Mouse (Mus musculus) embryo, embryonic 9.5 days (tissue): ENCODE results near the gene Ltv1.
A peak's percentile ranks its signal among the peaks of the same experiment; 100 is the strongest.
"Not testable (repeated sequence)": the region's sequence is repeated elsewhere in the genome, so short reads cannot be mapped to it uniquely, and the experiment has no call there.

Source experiments
- DNase-seq: peaks from one replicate; pipeline ENCODE4 v3.0.0-alpha.2; 2017; ENCODE audit errors: extremely low spot score

Ltv1 gene

DNA sequence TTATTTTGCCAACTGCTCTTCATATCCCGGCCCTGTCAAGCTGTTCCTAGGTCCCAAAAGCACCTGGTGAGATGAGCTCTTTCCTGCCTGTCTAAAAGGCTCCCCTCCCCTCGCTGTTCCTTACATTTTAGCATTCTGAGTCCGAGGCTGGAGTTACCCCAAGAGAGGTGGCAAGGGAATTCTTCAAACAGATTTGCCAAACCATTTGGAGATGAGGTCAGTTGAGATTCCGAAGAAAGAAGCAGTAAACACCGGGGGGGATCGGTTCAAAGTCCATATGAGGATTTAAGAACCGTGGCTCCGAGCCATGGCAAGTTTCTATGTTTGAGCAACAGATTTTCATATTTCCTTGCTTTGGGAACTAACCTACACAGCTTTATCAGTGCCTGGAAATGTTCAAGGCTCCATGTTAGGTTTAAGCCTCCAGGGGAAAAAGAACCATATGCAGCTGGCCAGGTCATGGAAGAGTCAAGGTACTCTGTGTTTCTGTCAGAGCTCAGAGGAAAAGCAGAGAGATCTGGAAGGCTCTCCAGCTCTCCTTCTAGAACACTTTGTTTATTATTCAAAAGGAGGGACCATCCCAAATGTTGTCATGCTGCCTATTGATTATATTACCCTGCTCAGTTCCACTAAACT, 4.0 kb upstream of the Ltv1 start:
- DNase-seq: no peak

DNA sequence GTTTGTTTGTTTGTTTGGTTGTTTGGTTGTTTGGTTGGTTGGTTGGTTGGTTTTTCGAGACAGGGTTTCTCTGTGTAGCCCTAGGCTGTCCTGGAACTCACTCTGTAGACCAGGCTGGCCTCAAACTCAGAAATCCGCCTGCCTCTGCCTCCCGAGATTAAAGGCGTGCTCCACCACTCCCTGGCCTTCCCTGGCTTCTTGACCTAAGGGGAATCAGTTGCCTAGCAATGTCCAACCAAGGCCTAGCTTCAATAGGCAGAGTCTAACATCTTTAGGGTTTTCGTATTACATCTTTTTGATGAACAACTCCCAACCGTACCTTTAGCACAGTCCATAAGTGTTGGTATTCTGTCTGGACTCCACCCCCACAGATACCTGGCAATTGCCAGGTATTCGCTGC, 528 bp upstream of the Ltv1 start:
- not testable (repeated sequence) for DNase-seq

DNA sequence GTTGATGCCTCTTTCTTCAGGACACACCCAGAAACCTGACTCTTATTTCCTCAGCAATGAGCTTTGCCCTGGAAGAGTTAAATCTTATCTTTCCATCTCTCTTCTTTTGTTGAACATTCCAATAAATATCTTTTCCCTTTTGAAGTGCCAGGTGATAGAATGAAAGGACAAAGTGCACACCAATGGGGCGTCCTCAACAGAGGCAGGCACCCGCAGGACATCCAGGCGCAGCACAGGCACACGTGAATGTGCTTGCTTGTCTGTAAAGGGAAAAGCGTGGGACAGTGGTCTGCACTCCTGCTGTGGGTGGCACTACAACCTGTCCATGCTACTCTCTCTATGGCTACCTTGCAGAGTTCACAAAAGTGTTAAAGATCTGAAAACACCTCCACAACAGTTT, 3.1 kb downstream of the Ltv1 start:
- no peak for DNase-seq

- DNase-seq: no peak
Measured at GRCm38 (mm10) chr10:13186754-13187153, 6.2 kb downstream of the Ltv1 start.

DNA sequence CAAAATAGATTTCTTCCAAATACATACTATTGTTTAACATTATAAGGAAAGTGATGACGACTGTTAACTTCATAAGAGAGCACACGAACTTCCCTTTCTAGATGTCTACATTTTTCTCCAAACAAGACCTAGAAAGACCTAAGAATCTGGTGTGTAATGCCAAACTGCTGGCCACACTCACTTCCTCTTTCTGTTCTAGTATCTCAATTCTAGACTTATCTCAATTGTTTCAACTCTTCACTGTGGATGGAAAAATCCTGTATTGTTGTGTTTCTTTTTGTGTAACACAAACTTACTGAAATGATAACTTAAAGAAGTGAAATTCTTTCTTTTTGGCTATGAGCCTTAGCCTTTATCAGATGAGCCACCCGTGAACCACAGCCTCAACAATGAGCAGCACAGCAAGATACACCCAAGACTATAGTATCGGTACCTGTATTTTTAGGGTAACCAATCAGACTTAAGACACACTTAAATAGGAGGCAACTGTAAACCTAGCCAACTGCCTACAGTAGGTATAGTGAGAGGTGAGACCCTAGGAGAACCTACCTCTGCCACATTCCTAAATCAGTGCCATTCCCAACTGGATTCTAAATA, 8.7 kb downstream of the Ltv1 start:
- DNase-seq: no peak

GRCm38 (mm10) chr10:13180211-13180610, 12.8 kb downstream of the Ltv1 start:
- no peak for DNase-seq

DNA sequence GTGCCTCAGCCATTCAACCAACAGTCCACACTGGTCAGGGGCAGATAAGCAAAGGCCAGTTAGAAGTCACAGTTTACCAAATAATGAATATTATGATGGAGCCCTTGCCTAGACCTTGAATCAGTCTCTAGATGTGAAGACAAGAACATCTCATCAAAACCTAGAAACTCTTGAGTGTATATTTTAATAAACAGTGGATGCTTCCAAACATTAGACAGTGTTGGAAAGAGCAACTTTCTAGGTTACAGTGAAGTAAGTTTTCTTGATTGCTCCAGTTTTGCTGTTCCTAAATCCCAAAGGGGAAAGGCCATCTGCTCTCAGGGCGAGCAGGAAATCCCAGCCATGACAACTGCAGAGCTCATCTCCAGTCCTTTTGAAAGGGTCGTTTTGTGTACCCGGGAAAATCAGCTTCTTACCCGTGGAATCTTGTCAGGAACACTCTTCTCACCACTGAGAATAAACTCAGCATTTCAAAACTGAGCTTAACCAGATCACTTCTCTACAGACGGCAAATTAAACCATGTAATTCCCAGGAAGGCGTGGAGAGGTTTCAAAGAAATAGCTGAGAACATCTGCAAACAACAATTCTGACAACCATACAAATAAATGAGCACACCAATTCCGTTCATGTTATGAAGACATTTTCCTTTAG, 14.9 kb downstream of the Ltv1 start, which contains the start of gene Zc2hc1b:
TSS of gene Zc2hc1b (minus strand) at position 51 of the 652 bp plus-strand sequence.
- no peak for DNase-seq

DNA sequence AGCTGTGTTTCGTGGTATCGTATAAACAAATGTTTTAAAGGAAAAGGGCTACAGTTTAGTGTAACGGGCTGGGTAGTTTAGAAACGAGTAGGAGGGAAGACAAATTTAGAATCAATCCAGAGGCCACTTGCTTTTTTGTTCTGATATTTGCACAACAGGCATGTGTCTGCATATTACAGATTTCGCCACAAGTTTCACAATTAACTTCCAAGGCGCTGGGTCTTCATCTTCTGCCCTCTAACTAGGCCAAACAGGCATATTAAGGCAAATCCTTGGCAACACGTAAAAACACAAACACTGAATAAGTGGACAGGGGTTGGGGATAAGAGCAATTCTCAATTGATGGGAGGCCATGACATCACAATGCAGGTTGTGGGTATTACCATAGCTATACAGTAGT, 17.1 kb downstream of the Ltv1 start:
- no peak for DNase-seq

- no peak for DNase-seq
Measured at GRCm38 (mm10) chr10:13172798-13173221, 20.2 kb downstream of the Ltv1 start.

DNA sequence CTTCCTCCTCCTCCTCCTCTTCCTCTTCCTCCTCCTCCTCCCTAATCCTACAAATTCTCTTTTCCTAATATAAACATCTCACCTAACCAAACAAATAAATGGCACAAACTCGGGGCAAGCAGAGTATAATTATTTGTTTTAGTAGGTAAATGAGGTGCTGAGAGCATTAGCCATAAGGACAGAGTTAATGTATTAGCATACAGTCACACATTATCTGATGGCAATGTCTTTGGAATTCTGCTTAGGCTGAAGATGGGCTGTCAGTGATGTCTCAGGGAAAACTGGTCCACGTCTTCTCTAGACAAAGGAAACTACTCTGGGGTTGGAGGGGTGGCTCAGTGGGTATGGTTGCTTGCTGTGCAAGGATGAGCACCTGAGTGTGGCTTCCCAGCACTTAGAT, 21.5 kb downstream of the Ltv1 start:
- no peak for DNase-seq

- DNase-seq: peak; percentile 45
Measured at GRCm38 (mm10) chr10:13170739-13171448, 22.1 kb downstream of the Ltv1 start.

- DNase-seq: no peak
Measured at GRCm38 (mm10) chr10:13168461-13168860, 24.5 kb downstream of the Ltv1 start.

- DNase-seq: no peak
Measured at GRCm38 (mm10) chr10:13162031-13162430, 30.9 kb downstream of the Ltv1 start.

DNA sequence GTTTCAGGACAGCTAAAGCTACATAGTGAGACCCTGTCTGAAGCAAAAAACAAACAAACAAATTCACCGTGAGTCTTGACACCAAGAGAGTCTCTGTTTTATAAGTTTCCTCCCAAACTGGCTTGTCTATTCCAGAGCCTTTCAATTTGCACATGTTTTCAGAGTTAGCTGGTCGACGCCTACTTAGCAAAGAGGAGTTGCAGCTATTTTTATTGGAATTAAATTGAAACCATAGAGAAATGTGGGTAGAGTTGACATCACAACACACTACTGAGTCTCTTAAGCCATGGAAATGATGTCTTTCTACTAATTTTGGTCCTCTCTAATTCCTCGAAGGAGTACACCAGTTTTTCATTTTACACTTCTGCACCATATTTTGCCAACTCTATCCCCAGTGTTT, 32.1 kb downstream of the Ltv1 start:
- no peak for DNase-seq

GRCm38 (mm10) chr10:13155377-13155776, 37.6 kb downstream of the Ltv1 start:
- DNase-seq: no peak

GRCm38 (mm10) chr10:13152811-13153364, 40.1 kb downstream of the Ltv1 start:
- DNase-seq: no peak

DNA sequence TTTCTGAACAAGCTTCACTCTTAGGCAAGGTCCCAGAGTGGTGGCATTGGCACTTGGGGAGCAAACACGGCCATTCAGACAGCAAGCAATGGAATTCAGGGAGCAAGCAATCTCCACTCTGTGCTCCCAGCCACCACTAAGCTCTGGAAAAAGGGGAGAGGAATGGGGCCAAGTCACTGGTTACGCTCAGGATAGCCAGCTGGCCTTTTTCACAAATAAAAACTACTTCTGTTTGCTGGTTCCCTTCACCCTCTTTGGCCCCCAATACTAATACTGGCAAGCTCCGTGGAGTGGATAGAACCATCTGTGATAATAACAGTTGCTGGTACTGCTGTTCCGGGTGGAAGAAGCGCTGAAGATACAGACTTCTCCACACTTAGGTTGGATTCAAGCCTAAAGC, 41.6 kb downstream of the Ltv1 start:
- no peak for DNase-seq

DNA sequence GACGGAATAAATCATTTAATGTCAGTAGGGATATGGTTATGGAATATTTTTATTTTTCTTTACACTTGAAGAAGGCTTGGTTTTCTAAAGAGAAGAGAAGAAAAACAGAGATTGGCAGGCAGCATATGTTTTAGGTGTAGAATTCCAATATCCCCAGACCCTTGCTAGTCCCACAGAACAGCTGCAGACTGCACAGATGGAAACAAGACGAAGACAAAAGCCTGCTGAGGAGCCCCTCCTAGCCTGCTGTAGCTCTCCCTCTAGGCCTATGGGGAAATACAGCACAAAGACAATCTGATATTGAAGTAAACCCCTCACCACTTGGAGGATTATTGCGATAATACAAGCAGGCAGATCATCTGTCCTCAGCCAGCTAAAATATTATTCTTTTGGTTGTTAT, 42.5 kb downstream of the Ltv1 start:
- no peak for DNase-seq

GRCm38 (mm10) chr10:13140434-13140833, 52.5 kb downstream of the Ltv1 start:
- DNase-seq: no peak

GRCm38 (mm10) chr10:13137906-13138305, 55.1 kb downstream of the Ltv1 start:
- no peak for DNase-seq

DNA sequence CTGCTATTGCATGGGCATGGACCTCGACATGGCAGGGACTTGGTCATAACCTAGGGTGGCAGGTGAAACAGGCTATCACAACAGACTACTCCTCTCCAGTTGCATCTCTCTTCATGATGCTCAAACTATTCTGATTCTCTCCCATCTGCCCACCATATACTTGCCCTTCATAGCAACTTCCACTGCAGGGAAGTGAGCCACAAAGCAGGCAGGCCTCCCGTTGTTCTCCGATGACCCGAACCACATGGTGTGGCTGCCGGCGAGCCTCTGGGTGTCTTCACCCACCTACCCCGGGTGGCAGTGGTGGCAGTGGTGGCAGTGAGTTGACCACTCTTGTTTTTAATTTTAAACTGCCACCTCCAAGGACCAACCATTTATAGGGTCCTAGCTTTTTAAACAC, 57.2 kb downstream of the Ltv1 start:
- no peak for DNase-seq

- no peak for DNase-seq
Measured at GRCm38 (mm10) chr10:13135276-13135675, 57.7 kb downstream of the Ltv1 start.
